Mouse (Mus musculus) kidney, embryonic 16.5 days (tissue): ENCODE measurements at regions not wholly inside any gene's neighbourhood (a gene's known extent, or its start where the extent isn't known, plus 50 kb on each side); places are given as distances from the start of the nearest gene placed in this dataset.
A peak's percentile ranks its signal among the peaks of the same experiment; 100 is the strongest.

Experiments
- ATAC-seq: fragments of 200-750 bp; cut with Nextera tagmentation; 2 replicates; pipeline ENCODE4 v1.8.0; 2017; ENCODE audit warnings: moderate TSS enrichment; ENCODE audit not compliant: low FRiP score, low TSS enrichment
- H3K27ac ChIP-seq: fragments of 300-500 bp; sonication (generic); 2 replicates; pipeline ENCODE4 v1.5.1; 2014; ENCODE audit warnings: low read length
- H3K27me3 ChIP-seq: fragments of 300-500 bp; sonication (generic); 2 replicates; pipeline ENCODE4 v1.6.1; 2014; ENCODE audit warnings: low read length, control low read depth, mixed read lengths; ENCODE audit not compliant: insufficient read depth
- H3K36me3 ChIP-seq: fragments of 300-500 bp; sonication (generic); 2 replicates; pipeline ENCODE4 v1.6.1; 2014; ENCODE audit warnings: low read length, control low read depth, mixed read lengths; ENCODE audit not compliant: insufficient read depth
- H3K4me1 ChIP-seq: fragments of 300-500 bp; sonication (generic); 2 replicates; pipeline ENCODE4 v1.6.1; 2014; ENCODE audit warnings: low read length, control low read depth, mixed read lengths; ENCODE audit not compliant: insufficient read depth
- H3K4me2 ChIP-seq: fragments of 300-500 bp; sonication (generic); replicated peaks from 2 replicates; pipeline ENCODE4 v1.6.1; 2014; ENCODE audit warnings: low read depth, low read length
- H3K4me3 ChIP-seq: fragments of 300-500 bp; sonication (generic); 2 replicates; pipeline ENCODE4 v1.5.1; 2014; ENCODE audit warnings: mild to moderate bottlenecking, low read length
- H3K9ac ChIP-seq: fragments of 300-500 bp; sonication (generic); replicated peaks from 2 replicates; pipeline ENCODE4 v1.6.1; 2014; ENCODE audit warnings: low read length
- H3K9me3 ChIP-seq: fragments of 300-500 bp; sonication (generic); 2 replicates; pipeline ENCODE4 v1.6.1; 2016; ENCODE audit warnings: low read length, control low read depth
- WGBS: fragments of 180-500 bp; shearing (Covaris S2); extraction: QIAGEN DNeasy Blood & Tissue Kit; methylation state at CpG from one replicate; pipeline ENCODE4 v1.1.7; 2014; 5-methylcytosine and 5-hydroxymethylcytosine counted together

GRCm38 (mm10) chr3:14952169-14952729 is 66.2 kb downstream of the Car2 start:
- no peak overlapping the region for H3K4me2 ChIP-seq
- H3K27me3 ChIP-seq = no peaks in the 10 kb centered on the region
- H3K27ac ChIP-seq = no peak overlapping the region
- ATAC-seq = no peak
- H3K36me3 ChIP-seq = no peaks in the 10 kb centered on the region
- no peaks in the 10 kb centered on the region for H3K9me3 ChIP-seq
- H3K4me3 ChIP-seq = no peak overlapping the region
- H3K4me1 ChIP-seq = no peaks in the 10 kb centered on the region
- WGBS = 63% methylated on average over 3 of the region's 3 CpGs
- H3K9ac ChIP-seq = no peak overlapping the region

- Histone ChIP-seq H3K4me2 (no peak overlapping the region), H3K27me3 (no peaks in the 10 kb centered on the region), H3K4me3 (no peak overlapping the region), H3K27ac (no peak overlapping the region), H3K9ac (no peak overlapping the region), H3K9me3 (no peaks in the 10 kb centered on the region), H3K4me1 (no peaks in the 10 kb centered on the region), H3K36me3 (no peaks in the 10 kb centered on the region)
- ATAC-seq = no peak
- WGBS = 51% methylated on average over 3 of the region's 3 CpGs
Observed at GRCm38 (mm10) chr3:14952951-14953350, 66.9 kb downstream of the Car2 start.

GRCm38 (mm10) chr3:14957481-14957880 is 71.4 kb downstream of the Car2 start:
- no peaks in the 10 kb centered on the region for H3K9me3 ChIP-seq
- no peaks in the 10 kb centered on the region for H3K36me3 ChIP-seq
- H3K4me1 ChIP-seq = peaks cover 9% of the 10 kb centered on the region
- H3K4me3 ChIP-seq = no peak overlapping the region
- H3K4me2 ChIP-seq = no peak overlapping the region
- WGBS = 56% methylated on average over 1 of the region's 1 CpGs
- ATAC-seq = peak; percentile 69; the same call in 1 of the 2 replicates
- H3K9ac ChIP-seq = no peak overlapping the region
- H3K27me3 ChIP-seq = no peaks in the 10 kb centered on the region
- H3K27ac ChIP-seq = peak overlapping the region; percentile 51

GRCm38 (mm10) chr3:14958277-14958676 is 72.2 kb downstream of the Car2 start:
- no peak overlapping the region for H3K9ac ChIP-seq
- no peaks in the 10 kb centered on the region for H3K27me3 ChIP-seq
- H3K4me1 ChIP-seq = peaks cover 9% of the 10 kb centered on the region
- no peak overlapping the region for H3K4me2 ChIP-seq
- no peak overlapping the region for H3K4me3 ChIP-seq
- WGBS = 68% methylated on average over 1 of the region's 1 CpGs
- no peak for ATAC-seq
- H3K9me3 ChIP-seq = no peaks in the 10 kb centered on the region
- no peaks in the 10 kb centered on the region for H3K36me3 ChIP-seq
- peak overlapping the region; percentile 51; the same call in 1 of the 2 replicates for H3K27ac ChIP-seq

- no peak overlapping the region for H3K4me2 ChIP-seq
- ATAC-seq = peak; percentile 78
- WGBS = 0% methylated on average over 1 of the region's 1 CpGs
Observed at GRCm38 (mm10) chr3:14959586-14959985, 73.5 kb downstream of the Car2 start.

GRCm38 (mm10) chr3:14964795-14965194 is 78.7 kb downstream of the Car2 start:
- H3K9me3 ChIP-seq = no peaks in the 10 kb centered on the region
- H3K4me3 ChIP-seq = no peak overlapping the region
- H3K36me3 ChIP-seq = no peaks in the 10 kb centered on the region
- H3K4me1 ChIP-seq = no peaks in the 10 kb centered on the region
- no peak overlapping the region for H3K9ac ChIP-seq
- H3K4me2 ChIP-seq = no peak overlapping the region
- no peak for ATAC-seq
- no peaks in the 10 kb centered on the region for H3K27me3 ChIP-seq
- no peak overlapping the region for H3K27ac ChIP-seq
- WGBS = 61% methylated on average over 5 of the region's 5 CpGs

More at GRCm38 (mm10) chr3:14959586-14959985, 73.5 kb downstream of the Car2 start:
- H3K9ac ChIP-seq = no peak overlapping the region
- no peak overlapping the region for H3K27ac ChIP-seq
- peaks cover 9% of the 10 kb centered on the region for H3K4me1 ChIP-seq
- no peak overlapping the region for H3K4me3 ChIP-seq
- no peaks in the 10 kb centered on the region for H3K9me3 ChIP-seq
- H3K27me3 ChIP-seq = no peaks in the 10 kb centered on the region
- no peaks in the 10 kb centered on the region for H3K36me3 ChIP-seq

GRCm38 (mm10) chr3:14965438-14966044 is 79.5 kb downstream of the Car2 start:
- Histone ChIP-seq H3K27ac (no peak overlapping the region), H3K4me3 (no peak overlapping the region), H3K36me3 (no peaks in the 10 kb centered on the region), H3K9ac (no peak overlapping the region), H3K9me3 (no peaks in the 10 kb centered on the region), H3K27me3 (no peaks in the 10 kb centered on the region), H3K4me2 (no peak overlapping the region), H3K4me1 (no peaks in the 10 kb centered on the region)
- ATAC-seq = no peak
- WGBS = 91% methylated on average over 5 of the region's 5 CpGs

- no peak overlapping the region for H3K4me2 ChIP-seq
- no peak overlapping the region for H3K4me3 ChIP-seq
- no peaks in the 10 kb centered on the region for H3K36me3 ChIP-seq
- no peak for ATAC-seq
- no peak overlapping the region for H3K27ac ChIP-seq
- 62% methylated on average over 5 of the region's 5 CpGs for WGBS
- H3K4me1 ChIP-seq = no peaks in the 10 kb centered on the region
- H3K27me3 ChIP-seq = no peaks in the 10 kb centered on the region
- H3K9me3 ChIP-seq = no peaks in the 10 kb centered on the region
- H3K9ac ChIP-seq = no peak overlapping the region
Observed at GRCm38 (mm10) chr3:14967235-14967634, 81.2 kb downstream of the Car2 start.

- no peak overlapping the region for H3K27ac ChIP-seq
- WGBS = 82% methylated on average over 1 of the region's 1 CpGs
- no peaks in the 10 kb centered on the region for H3K9me3 ChIP-seq
- no peak overlapping the region for H3K4me2 ChIP-seq
- no peaks in the 10 kb centered on the region for H3K36me3 ChIP-seq
- H3K9ac ChIP-seq = no peak overlapping the region
- no peak for ATAC-seq
- no peaks in the 10 kb centered on the region for H3K4me1 ChIP-seq
- H3K27me3 ChIP-seq = no peaks in the 10 kb centered on the region
- H3K4me3 ChIP-seq = no peak overlapping the region
Observed at GRCm38 (mm10) chr3:14968345-14968744, 82.3 kb downstream of the Car2 start.

- no peak overlapping the region for H3K9ac ChIP-seq
- no peak overlapping the region for H3K4me3 ChIP-seq
- no peak overlapping the region for H3K27ac ChIP-seq
- no peak for ATAC-seq
- H3K4me1 ChIP-seq = no peaks in the 10 kb centered on the region
- 67% methylated on average over 6 of the region's 6 CpGs for WGBS
- H3K36me3 ChIP-seq = no peaks in the 10 kb centered on the region
- no peak overlapping the region for H3K4me2 ChIP-seq
- no peaks in the 10 kb centered on the region for H3K9me3 ChIP-seq
- no peaks in the 10 kb centered on the region for H3K27me3 ChIP-seq
Observed at GRCm38 (mm10) chr3:14969698-14970097, 83.6 kb downstream of the Car2 start.
